Mouse (Mus musculus) adrenal gland, postnatal 10 days (tissue): ENCODE measurements at regions not wholly inside any gene's neighbourhood (a gene's known extent, or its start where the extent isn't known, plus 50 kb on each side); places are given as distances from the start of the nearest gene placed in this dataset.

Experiments used
- DNase-seq: peaks from one replicate; pipeline ENCODE4 v3.0.0; 2021; ENCODE audit warnings: mixed read lengths

GRCm38 (mm10) chr17:63575316-63576007 is 75.6 kb upstream of the Fbxl17 start:
- peak; percentile 45 for DNase-seq

- DNase-seq = no peak
These were observed 83.1 kb upstream of the Fbxl17 start for GRCm38 (mm10) chr17:63582870-63583269.

GRCm38 (mm10) chr17:63607021-63607751 is 107.4 kb upstream of the Fbxl17 start:
- DNase-seq = no peak

GRCm38 (mm10) chr17:63622726-63623125 is 122.9 kb upstream of the Fbxl17 start:
- no peak for DNase-seq

GRCm38 (mm10) chr17:63637598-63637997 is 137.8 kb upstream of the Fbxl17 start:
- no peak for DNase-seq

- DNase-seq = peak; percentile 24
These were observed 144.6 kb upstream of the Fbxl17 start for GRCm38 (mm10) chr17:63644390-63644789.

GRCm38 (mm10) chr17:63657687-63658086 is 157.9 kb upstream of the Fbxl17 start:
- no peak for DNase-seq

- DNase-seq = no peak
These were observed 161.1 kb upstream of the Fbxl17 start for GRCm38 (mm10) chr17:63660841-63661481.

GRCm38 (mm10) chr17:63661584-63661983 is 161.8 kb upstream of the Fbxl17 start:
- DNase-seq = no peak

GRCm38 (mm10) chr17:63662251-63662650 is 162.4 kb upstream of the Fbxl17 start:
- no peak for DNase-seq

- no peak for DNase-seq
These were observed 177.0 kb upstream of the Fbxl17 start for GRCm38 (mm10) chr17:63676791-63677190.

GRCm38 (mm10) chr17:63677996-63678657 is 178.3 kb upstream of the Fbxl17 start:
- DNase-seq = no peak

- DNase-seq = no peak
These were observed 180.7 kb upstream of the Fbxl17 start for GRCm38 (mm10) chr17:63680479-63680878.

- DNase-seq = no peak
These were observed 179.5 kb upstream of the Fer start for GRCm38 (mm10) chr17:63683345-63683744.

- DNase-seq = no peak
These were observed 178.8 kb upstream of the Fer start for GRCm38 (mm10) chr17:63684026-63684425.

- no peak for DNase-seq
These were observed 176.9 kb upstream of the Fer start for GRCm38 (mm10) chr17:63685956-63686355.

- DNase-seq = no peak
These were observed 176.5 kb upstream of the Fer start for GRCm38 (mm10) chr17:63686361-63686760.

GRCm38 (mm10) chr17:63689291-63689690 is 173.6 kb upstream of the Fer start:
- peak; percentile 57 for DNase-seq

GRCm38 (mm10) chr17:63690829-63691689 is 171.8 kb upstream of the Fer start:
- DNase-seq = no peak

GRCm38 (mm10) chr17:63691690-63691968 is 171.2 kb upstream of the Fer start:
- DNase-seq = no peak

- no peak for DNase-seq
These were observed 169.6 kb upstream of the Fer start for GRCm38 (mm10) chr17:63693274-63693673.

GRCm38 (mm10) chr17:63699537-63699936 is 163.3 kb upstream of the Fer start:
- no peak for DNase-seq
